ENCODE assay signal across 13 mouse cellular contexts in the genomic region with DNA sequence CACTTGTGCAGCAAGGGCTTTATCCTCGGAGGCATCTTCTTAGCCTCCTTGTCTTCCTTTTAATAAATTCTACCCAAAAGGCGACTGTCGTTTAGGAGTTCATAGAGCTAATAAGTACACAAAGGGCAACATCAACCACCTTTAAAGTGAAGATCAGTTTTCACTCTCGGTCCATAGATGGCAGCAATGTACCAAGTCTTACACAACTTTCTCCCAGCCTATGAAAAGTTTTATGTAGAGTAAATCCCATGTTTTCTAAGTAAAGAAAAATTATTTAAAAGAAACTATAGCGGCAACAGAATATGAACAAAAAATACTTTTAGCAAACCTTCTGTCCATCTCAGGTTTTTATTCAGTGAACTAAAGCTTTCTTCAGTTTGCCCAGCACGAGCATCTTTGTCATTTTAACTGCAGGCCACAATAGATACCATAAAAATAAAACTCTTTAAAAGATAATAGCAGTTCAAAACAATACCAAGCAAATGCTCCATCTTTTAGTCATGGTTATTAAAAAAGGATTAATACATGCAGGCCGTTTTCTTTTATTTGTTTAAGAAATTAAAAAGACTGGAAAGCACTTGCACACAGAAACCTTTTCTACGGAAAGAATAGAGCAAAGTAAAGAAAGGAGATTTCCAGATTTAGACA.
DNase-seq lines count a peak whose midpoint lies in the region; ATAC-seq and TF ChIP-seq lines count a peak whose summit lies in the region.
"Had no signal": no experiment of that assay in that cellular context is flagged by ENCODE, and none has a peak within 500 bp of the region (broad histone marks: within the 10 kb centered on the region; RNA-seq: fewer than 3 reads in every experiment).

No protein-coding gene starts in this region.

- H3K4me2 ChIP-seq in forebrain, embryonic 12.5 days = no peak overlapping the region
- H3K4me2 ChIP-seq in forebrain, embryonic 16.5 days (ENCODE audit: low read length) = no peak overlapping the region
- no peak overlapping the region for H3K4me2 ChIP-seq in liver, postnatal 0 days (ENCODE audit: low read depth, low read length)
- no peak overlapping the region for H3K4me2 ChIP-seq in liver, embryonic 12.5 days
- H3K4me2 ChIP-seq in stomach, postnatal 0 days (replicated peaks; ENCODE audit: low read depth) = no peak overlapping the region
- H3K4me2 ChIP-seq: heart, embryonic 15.5 days had no signal

- no peaks in the 10 kb centered on the region for H3K27me3 ChIP-seq in forebrain, embryonic 12.5 days
- no peaks in the 10 kb centered on the region for H3K27me3 ChIP-seq in forebrain, embryonic 16.5 days (replicated peaks; ENCODE audit: control insufficient read depth, insufficient read depth, low read length)
- H3K27me3 ChIP-seq in liver, postnatal 0 days (ENCODE audit: insufficient read depth, low read length) = no peaks in the 10 kb centered on the region
- no peaks in the 10 kb centered on the region for H3K27me3 ChIP-seq in liver, embryonic 12.5 days (replicated peaks)
- no peaks in the 10 kb centered on the region for H3K27me3 ChIP-seq in stomach, postnatal 0 days (ENCODE audit: control insufficient read depth, insufficient read depth, low read length)
- H3K27me3 ChIP-seq: heart, embryonic 15.5 days; megakaryocyte, embryonic 14.5 days had no signal

- TF ChIP-seq EP300 in liver, postnatal 0 days (IDR thresholded peaks at IDR 0.05; ENCODE audit: low read depth) = no peak
- TF ChIP-seq EP300 in stomach, postnatal 0 days (optimal IDR thresholded peaks at IDR 0.05) = no peak

- H3K4me1 ChIP-seq in forebrain, embryonic 12.5 days = peaks cover 3% of the 10 kb centered on the region; the same call in 1 of the 2 replicates
- H3K4me1 ChIP-seq in forebrain, embryonic 16.5 days (replicated peaks; ENCODE audit: control insufficient read depth, insufficient read depth, low read length) = no peaks in the 10 kb centered on the region
- no peaks in the 10 kb centered on the region for H3K4me1 ChIP-seq in liver, postnatal 0 days (ENCODE audit: insufficient read depth)
- no peaks in the 10 kb centered on the region for H3K4me1 ChIP-seq in liver, embryonic 12.5 days
- no peaks in the 10 kb centered on the region for H3K4me1 ChIP-seq in stomach, postnatal 0 days (replicated peaks; ENCODE audit: control insufficient read depth, insufficient read depth)
- H3K4me1 ChIP-seq: heart, embryonic 15.5 days; megakaryocyte, embryonic 14.5 days had no signal

- TF ChIP-seq CTCF in liver, postnatal 0 days (IDR thresholded peaks at IDR 0.05; ENCODE audit: low read depth) = peak; percentile 47
- peak; percentile 75 for TF ChIP-seq CTCF in stomach, postnatal 0 days (IDR thresholded peaks at IDR 0.05; ENCODE audit: low read depth)

- H3K9ac ChIP-seq in forebrain, embryonic 12.5 days = no peak overlapping the region
- H3K9ac ChIP-seq in forebrain, embryonic 16.5 days (replicated peaks; ENCODE audit: low read depth, low read length) = no peak overlapping the region
- no peak overlapping the region for H3K9ac ChIP-seq in liver, postnatal 0 days (replicated peaks)
- no peak overlapping the region for H3K9ac ChIP-seq in liver, embryonic 12.5 days
- H3K9ac ChIP-seq in stomach, postnatal 0 days (ENCODE audit: low read length) = no peak overlapping the region
- H3K9ac ChIP-seq: heart, embryonic 15.5 days had no signal

- no peak overlapping the region for H3K27ac ChIP-seq in forebrain, embryonic 12.5 days
- H3K27ac ChIP-seq in forebrain, embryonic 16.5 days (ENCODE audit: low read length) = no peak overlapping the region
- no peak overlapping the region for H3K27ac ChIP-seq in liver, postnatal 0 days (ENCODE audit: low read depth)
- H3K27ac ChIP-seq in liver, embryonic 12.5 days = no peak overlapping the region
- H3K27ac ChIP-seq in stomach, postnatal 0 days (replicated peaks) = no peak overlapping the region
- H3K27ac ChIP-seq: heart, embryonic 15.5 days had no signal

- 28% methylated on average over 8 of the region's 8 CpGs for WGBS in forebrain, embryonic 12.5 days
- 24% methylated on average over 8 of the region's 8 CpGs for WGBS in forebrain, embryonic 16.5 days
- WGBS in liver, postnatal 0 days (ENCODE audit: insufficient replicate concordance) = 40% methylated on average over 8 of the region's 8 CpGs
- WGBS in liver, embryonic 12.5 days (ENCODE audit: insufficient replicate concordance) = 44% methylated on average over 8 of the region's 8 CpGs
- 32% methylated on average over 8 of the region's 8 CpGs for WGBS in stomach, postnatal 0 days

- ATAC-seq in forebrain, embryonic 12.5 days (ENCODE audit: low FRiP score) = peak; percentile 72; the same call in 1 of the 2 replicates
- no peak; the same call in 1 of the 2 replicates for ATAC-seq in forebrain, embryonic 16.5 days
- ATAC-seq in liver, postnatal 0 days = no peak
- ATAC-seq in liver, embryonic 12.5 days = no peak
- ATAC-seq in stomach, postnatal 0 days (ENCODE audit: low FRiP score, low TSS enrichment) = no peak
- ATAC-seq: CD4-positive, CD25-positive, alpha-beta regulatory T cell, adult 4 months had no signal

- DNase-seq in liver, postnatal 0 days = no peak
- peak; percentile 2 for DNase-seq in fibroblast of lung, adult 2 months (ENCODE audit: low read depth)
- DNase-seq in stomach, postnatal 0 days (ENCODE audit: low spot score) = peak; percentile 17
- no peak for DNase-seq in layer of hippocampus, postnatal 36 days
- DNase-seq in kidney, postnatal 25 days = no peak
- DNase-seq: thymus, postnatal 14 days had no signal

- no peaks in the 10 kb centered on the region for H3K36me3 ChIP-seq in forebrain, embryonic 12.5 days (replicated peaks)
- H3K36me3 ChIP-seq in forebrain, embryonic 16.5 days (ENCODE audit: control insufficient read depth, insufficient read depth) = no peaks in the 10 kb centered on the region
- no peaks in the 10 kb centered on the region for H3K36me3 ChIP-seq in liver, postnatal 0 days (replicated peaks; ENCODE audit: insufficient read depth, low read length)
- H3K36me3 ChIP-seq in liver, embryonic 12.5 days = no peaks in the 10 kb centered on the region
- no peaks in the 10 kb centered on the region for H3K36me3 ChIP-seq in stomach, postnatal 0 days (ENCODE audit: control insufficient read depth, insufficient read depth, low read length)
- H3K36me3 ChIP-seq: heart, embryonic 15.5 days had no signal

- no peaks in the 10 kb centered on the region for H3K9me3 ChIP-seq in forebrain, embryonic 12.5 days
- H3K9me3 ChIP-seq in forebrain, embryonic 16.5 days (ENCODE audit: control insufficient read depth, low read length) = no peaks in the 10 kb centered on the region
- H3K9me3 ChIP-seq in liver, postnatal 0 days (ENCODE audit: low read length) = no peaks in the 10 kb centered on the region
- H3K9me3 ChIP-seq in liver, embryonic 12.5 days (replicated peaks) = no peaks in the 10 kb centered on the region
- no peaks in the 10 kb centered on the region for H3K9me3 ChIP-seq in stomach, postnatal 0 days (ENCODE audit: control insufficient read depth, low read length)
- H3K9me3 ChIP-seq: heart, embryonic 15.5 days; megakaryocyte, embryonic 14.5 days had no signal

- H3K4me3 ChIP-seq in forebrain, embryonic 12.5 days (replicated peaks) = no peak overlapping the region
- no peak overlapping the region for H3K4me3 ChIP-seq in forebrain, embryonic 16.5 days (replicated peaks; ENCODE audit: low read length)
- H3K4me3 ChIP-seq in liver, postnatal 0 days (ENCODE audit: low read depth, low read length) = no peak overlapping the region
- no peak overlapping the region for H3K4me3 ChIP-seq in liver, embryonic 12.5 days
- H3K4me3 ChIP-seq in stomach, postnatal 0 days (ENCODE audit: low read depth, low read length) = no peak overlapping the region
- H3K4me3 ChIP-seq: erythroblast, embryonic 14.5 days; heart, embryonic 15.5 days; megakaryocyte, embryonic 14.5 days had no signal

Comparison
In these comparisons a context has a peak if more than half of its experiments do, and no peak if none do; other contexts are left out.
1. DNase-seq: peak in fibroblast of lung, adult 2 months (single experiment) and stomach, postnatal 0 days (single experiment); none in liver, postnatal 0 days (single experiment), layer of hippocampus, postnatal 36 days (0 of 2) and kidney, postnatal 25 days (0 of 2).